ENCODE assay signal across 8 mouse cellular contexts in genomic region chr1:88658290-88658857, GRCm38 (mm10). TPM values are rescaled to one million over a fixed set of nuclear protein-coding genes. Genes with fewer than 3 reads are reported as not detected.
A peak's percentile ranks its signal among the peaks of the same experiment; 100 is the strongest.
DNase-seq lines count a peak whose midpoint lies in the region; ATAC-seq and TF ChIP-seq lines count a peak whose summit lies in the region.

No protein-coding gene starts in this region.

- no peak for ATAC-seq in midbrain, embryonic 11.5 days (ENCODE audit: low FRiP score)
- peak; percentile 88 for ATAC-seq in forebrain, embryonic 14.5 days
- ATAC-seq in lung, embryonic 15.5 days (ENCODE audit: borderline replicate concordance, extremely low read depth, low FRiP score, low TSS enrichment): 0 out of 2 replicates have a peak, but pooled peaks have one; percentile 49
- ATAC-seq in stomach, postnatal 0 days (ENCODE audit: low FRiP score, low TSS enrichment): no peak
- no peak for ATAC-seq in intestine, embryonic 15.5 days

- 0 out of 2 replicates have a peak overlapping the region, but pooled peaks have one; percentile 24 for H3K27ac ChIP-seq in midbrain, embryonic 10.5 days (replicated peaks)
- H3K27ac ChIP-seq in midbrain, embryonic 11.5 days (ENCODE audit: low read depth, low read length): no peak overlapping the region
- H3K27ac ChIP-seq in forebrain, embryonic 14.5 days (ENCODE audit: low read depth, low read length): peak overlapping the region; percentile 71
- peak overlapping the region; percentile 63 for H3K27ac ChIP-seq in lung, embryonic 15.5 days
- H3K27ac ChIP-seq in stomach, postnatal 0 days (replicated peaks): no peak overlapping the region
- no peak overlapping the region for H3K27ac ChIP-seq in intestine, embryonic 15.5 days

- WGBS in midbrain, embryonic 10.5 days: 75% methylated on average over 6 of the region's 6 CpGs
- WGBS in midbrain, embryonic 11.5 days: 77% methylated on average over 6 of the region's 6 CpGs
- 10% methylated on average over 6 of the region's 6 CpGs for WGBS in forebrain, embryonic 14.5 days
- WGBS in lung, embryonic 15.5 days: 45% methylated on average over 6 of the region's 6 CpGs
- WGBS in stomach, postnatal 0 days: 47% methylated on average over 6 of the region's 6 CpGs
- 79% methylated on average over 6 of the region's 6 CpGs for WGBS in intestine, embryonic 15.5 days

- no peak for TF ChIP-seq CTCF in stomach, postnatal 0 days (IDR thresholded peaks at IDR 0.05; ENCODE audit: low read depth)

- H3K9me3 ChIP-seq in midbrain, embryonic 10.5 days (replicated peaks): no peaks in the 10 kb centered on the region
- H3K9me3 ChIP-seq in midbrain, embryonic 11.5 days (ENCODE audit: control insufficient read depth, low read length): no peaks in the 10 kb centered on the region
- no peaks in the 10 kb centered on the region for H3K9me3 ChIP-seq in forebrain, embryonic 14.5 days (replicated peaks; ENCODE audit: control insufficient read depth, low read length)
- no peaks in the 10 kb centered on the region for H3K9me3 ChIP-seq in lung, embryonic 15.5 days
- H3K9me3 ChIP-seq in stomach, postnatal 0 days (ENCODE audit: control insufficient read depth, low read length): no peaks in the 10 kb centered on the region
- no peaks in the 10 kb centered on the region for H3K9me3 ChIP-seq in intestine, embryonic 15.5 days

- H3K36me3 ChIP-seq in midbrain, embryonic 10.5 days: no peaks in the 10 kb centered on the region
- no peaks in the 10 kb centered on the region for H3K36me3 ChIP-seq in midbrain, embryonic 11.5 days (ENCODE audit: control insufficient read depth, insufficient read depth, low read length)
- H3K36me3 ChIP-seq in forebrain, embryonic 14.5 days (ENCODE audit: control insufficient read depth, insufficient read depth, low read length): no peaks in the 10 kb centered on the region
- no peaks in the 10 kb centered on the region for H3K36me3 ChIP-seq in lung, embryonic 15.5 days
- H3K36me3 ChIP-seq in stomach, postnatal 0 days (ENCODE audit: control insufficient read depth, insufficient read depth, low read length): no peaks in the 10 kb centered on the region
- H3K36me3 ChIP-seq in intestine, embryonic 15.5 days: no peaks in the 10 kb centered on the region

- no peak for TF ChIP-seq EP300 in stomach, postnatal 0 days (optimal IDR thresholded peaks at IDR 0.05)

- H3K27me3 ChIP-seq in midbrain, embryonic 10.5 days (ENCODE audit: low read depth, poor library complexity, severe bottlenecking): no peaks in the 10 kb centered on the region
- H3K27me3 ChIP-seq in midbrain, embryonic 11.5 days (ENCODE audit: control insufficient read depth, insufficient read depth, low read length): no peaks in the 10 kb centered on the region
- H3K27me3 ChIP-seq in forebrain, embryonic 14.5 days (replicated peaks; ENCODE audit: control insufficient read depth, insufficient read depth, low read length): no peaks in the 10 kb centered on the region
- H3K27me3 ChIP-seq in lung, embryonic 15.5 days: no peaks in the 10 kb centered on the region
- no peaks in the 10 kb centered on the region for H3K27me3 ChIP-seq in stomach, postnatal 0 days (ENCODE audit: control insufficient read depth, insufficient read depth, low read length)
- H3K27me3 ChIP-seq in intestine, embryonic 15.5 days (replicated peaks): no peaks in the 10 kb centered on the region

- no peak overlapping the region for H3K4me3 ChIP-seq in midbrain, embryonic 10.5 days
- H3K4me3 ChIP-seq in midbrain, embryonic 11.5 days (ENCODE audit: low read depth, low read length): no peak overlapping the region
- no peak overlapping the region for H3K4me3 ChIP-seq in forebrain, embryonic 14.5 days (ENCODE audit: low read depth, low read length)
- H3K4me3 ChIP-seq in lung, embryonic 15.5 days: no peak overlapping the region
- H3K4me3 ChIP-seq in stomach, postnatal 0 days (ENCODE audit: low read depth, low read length): no peak overlapping the region
- H3K4me3 ChIP-seq in intestine, embryonic 15.5 days (replicated peaks): no peak overlapping the region

- H3K4me2 ChIP-seq in midbrain, embryonic 11.5 days: no peak overlapping the region
- no peak overlapping the region for H3K4me2 ChIP-seq in forebrain, embryonic 14.5 days (ENCODE audit: low read length)
- H3K4me2 ChIP-seq in lung, embryonic 15.5 days: no peak overlapping the region
- H3K4me2 ChIP-seq in stomach, postnatal 0 days (replicated peaks; ENCODE audit: low read depth): no peak overlapping the region
- H3K4me2 ChIP-seq in intestine, embryonic 15.5 days (replicated peaks): no peak overlapping the region

- H3K9ac ChIP-seq in midbrain, embryonic 11.5 days (ENCODE audit: low read length): no peak overlapping the region
- no peak overlapping the region for H3K9ac ChIP-seq in forebrain, embryonic 14.5 days (ENCODE audit: low read length)
- no peak overlapping the region for H3K9ac ChIP-seq in lung, embryonic 15.5 days
- no peak overlapping the region for H3K9ac ChIP-seq in stomach, postnatal 0 days (ENCODE audit: low read length)
- H3K9ac ChIP-seq in intestine, embryonic 15.5 days: no peak overlapping the region

- H3K4me1 ChIP-seq in midbrain, embryonic 10.5 days: peaks cover 10% of the 10 kb centered on the region
- no peaks in the 10 kb centered on the region for H3K4me1 ChIP-seq in midbrain, embryonic 11.5 days (ENCODE audit: control insufficient read depth, insufficient read depth, low read length)
- peaks cover 11% of the 10 kb centered on the region for H3K4me1 ChIP-seq in forebrain, embryonic 14.5 days (ENCODE audit: control insufficient read depth, insufficient read depth, low read length)
- 0 out of 2 replicates have a peak, but pooled peaks cover 19% of the 10 kb centered on the region for H3K4me1 ChIP-seq in lung, embryonic 15.5 days
- H3K4me1 ChIP-seq in stomach, postnatal 0 days (replicated peaks; ENCODE audit: control insufficient read depth, insufficient read depth): no peaks in the 10 kb centered on the region
- H3K4me1 ChIP-seq in intestine, embryonic 15.5 days (replicated peaks): no peaks in the 10 kb centered on the region

- no peak for DNase-seq in midbrain, embryonic 10.5 days (ENCODE audit: low spot score)
- DNase-seq in midbrain, embryonic 11.5 days (ENCODE audit: low spot score, missing footprints): no peak
- DNase-seq in forebrain, embryonic 14.5 days (ENCODE audit: low spot score): peak; percentile 93
- peak; percentile 80 for DNase-seq in heart, postnatal 4 days
- DNase-seq in stomach, postnatal 0 days (ENCODE audit: low spot score): no peak
- no peak for DNase-seq in spleen, postnatal 4 days (ENCODE audit: low spot score in 2 of 2)

RNA-seq across cellular contexts. Expression of gene Arl4c, which starts 43.6 kb away (rescaled TPM):
- polyA plus RNA-seq in midbrain, embryonic 10.5 days (2016; fragmentation: Nextera tagmentation; extraction: Ambion mirVana): 18.6 and 22.4 TPM in 2 replicates
- polyA plus RNA-seq in midbrain, embryonic 11.5 days (2014; fragmentation: Nextera tagmentation; extraction: Ambion mirVana): 12.0 and 12.1 TPM in 2 replicates
- 16.3 and 17.4 TPM in 2 replicates for polyA plus RNA-seq in forebrain, embryonic 14.5 days (2014; fragmentation: Nextera tagmentation; extraction: Ambion mirVana)
- total RNA-seq in heart, postnatal 4 days (2021): 10 to 100 TPM; 33.0 to 34.9 TPM
- polyA plus RNA-seq in lung, embryonic 15.5 days (2015; fragmentation: Nextera tagmentation; extraction: Ambion mirVana): 21.7 and 23.3 TPM in 2 replicates
- polyA plus RNA-seq in stomach, postnatal 0 days (2015; fragmentation: Nextera tagmentation; extraction: Ambion mirVana): 5.7 and 5.8 TPM in 2 replicates
- 5.7 and 5.9 TPM in 2 replicates for polyA plus RNA-seq in intestine, embryonic 15.5 days (2015; fragmentation: Nextera tagmentation; extraction: Ambion mirVana)

Comparison
In these comparisons a context has a peak if more than half of its experiments do, and no peak if none do; other contexts are left out.
1. H3K27ac ChIP-seq: peak in midbrain, embryonic 10.5 days (single experiment), forebrain, embryonic 14.5 days (single experiment) and lung, embryonic 15.5 days (single experiment); none in midbrain, embryonic 11.5 days (single experiment), stomach, postnatal 0 days (single experiment) and intestine, embryonic 15.5 days (single experiment).
2. DNase-seq: peak in forebrain, embryonic 14.5 days (single experiment) and heart, postnatal 4 days (single experiment); none in midbrain, embryonic 10.5 days (single experiment), midbrain, embryonic 11.5 days (single experiment), stomach, postnatal 0 days (single experiment) and spleen, postnatal 4 days (0 of 2).
3. ATAC-seq: peak in forebrain, embryonic 14.5 days (single experiment) and lung, embryonic 15.5 days (single experiment); none in midbrain, embryonic 11.5 days (single experiment), stomach, postnatal 0 days (single experiment) and intestine, embryonic 15.5 days (single experiment).